Mouse (Mus musculus) brain, embryonic 14.5 days (tissue): ENCODE measurements at regions not wholly inside any gene's neighbourhood (a gene's known extent, or its start where the extent isn't known, plus 50 kb on each side); places are given as distances from the start of the nearest gene placed in this dataset.

ENCODE experiments used
- CTCF ChIP-seq: fragments of 200-500 bp; IDR thresholded peaks from 2 replicates; pipeline ENCODE4 v1.5.1; 2012; ENCODE audit warnings: inconsistent platforms, mild to moderate bottlenecking, moderate library complexity, borderline replicate concordance; ENCODE audit not compliant: insufficient read depth, insufficient read length; ENCODE audit errors: extremely low read depth
- POLR2A ChIP-seq: fragments of 200-500 bp; IDR thresholded peaks from 2 replicates; pipeline ENCODE4 v1.6.1; 2012; ENCODE audit warnings: mild to moderate bottlenecking, inconsistent platforms, borderline replicate concordance; ENCODE audit not compliant: poor library complexity, insufficient read depth, insufficient read length, severe bottlenecking; ENCODE audit errors: extremely low read depth

DNA sequence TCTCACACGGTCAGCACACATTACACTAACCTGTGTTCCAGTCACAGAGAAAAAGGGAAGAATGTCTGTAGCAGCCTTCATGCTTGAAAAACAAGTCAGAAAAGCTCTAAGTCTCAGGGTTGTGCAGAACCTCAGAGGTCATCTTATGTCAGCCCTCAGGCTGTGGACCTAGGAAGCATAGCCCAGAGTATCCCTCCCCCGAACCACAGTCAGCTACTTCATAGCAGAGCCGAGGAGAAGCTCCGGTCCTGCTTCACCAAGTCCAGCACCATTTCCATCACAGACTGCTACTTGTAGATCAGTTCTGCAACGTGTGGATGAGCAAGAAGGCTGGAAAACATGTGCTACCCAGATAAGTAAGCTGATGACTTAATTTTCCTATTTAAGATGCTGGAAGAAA lies 122.1 kb upstream of the Mylip start:
- TF ChIP-seq CTCF = no peak
- no peak for TF ChIP-seq POLR2A
